In the genomic region with DNA sequence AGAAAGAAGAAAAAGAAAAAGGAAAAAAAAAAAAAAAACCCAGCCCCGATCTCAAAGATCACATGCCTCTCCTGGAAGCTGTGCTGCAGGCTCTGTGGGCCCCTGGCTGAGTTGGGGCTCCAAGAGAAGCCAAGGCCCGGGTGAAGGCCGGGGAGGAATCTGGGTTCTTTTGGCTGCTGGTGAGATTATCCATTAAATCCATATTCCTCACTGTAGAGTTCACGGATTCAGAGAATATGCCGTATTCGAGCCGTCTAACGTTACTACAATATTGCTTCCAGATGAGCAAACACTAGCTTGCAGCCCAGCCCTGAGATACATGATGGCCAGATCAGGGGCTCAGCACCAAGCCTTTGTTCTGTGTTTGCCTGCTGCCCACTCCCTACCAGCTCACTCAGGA, we compare ENCODE assay signal across 14 mouse cellular contexts.
DNase-seq lines count a peak whose midpoint lies in the region; ATAC-seq and TF ChIP-seq lines count a peak whose summit lies in the region.
"Had no signal": no experiment of that assay in that cellular context is flagged by ENCODE, and none has a peak within 500 bp of the region (broad histone marks: within the 10 kb centered on the region; RNA-seq: fewer than 3 reads in every experiment).

No protein-coding gene starts in this region.

- ATAC-seq in heart, embryonic 12.5 days (ENCODE audit: insufficient number of reproducible peaks, low FRiP score): no peak
- no peak for ATAC-seq in lung, embryonic 14.5 days (ENCODE audit: insufficient read depth)
- no peak for ATAC-seq in lung, postnatal 0 days
- 0 out of 2 replicates have a peak, but pooled peaks have one; percentile 3 for ATAC-seq in stomach, embryonic 15.5 days (ENCODE audit: insufficient read depth, low FRiP score, low read depth)
- no peak for ATAC-seq in megakaryocyte-erythroid progenitor cell, adult 5-6 weeks (replicated peaks; ENCODE audit: low FRiP score, low TSS enrichment, poor library complexity, severe bottlenecking)
- ATAC-seq in hindbrain, embryonic 16.5 days: no peak

- no peaks in the 10 kb centered on the region for H3K27me3 ChIP-seq in heart, embryonic 12.5 days (replicated peaks)
- H3K27me3 ChIP-seq in lung, embryonic 14.5 days (ENCODE audit: insufficient read depth, low read length): no peaks in the 10 kb centered on the region
- no peaks in the 10 kb centered on the region for H3K27me3 ChIP-seq in lung, postnatal 0 days (replicated peaks; ENCODE audit: insufficient read depth, low read length)
- no peaks in the 10 kb centered on the region for H3K27me3 ChIP-seq in stomach, embryonic 15.5 days (replicated peaks)
- H3K27me3 ChIP-seq in hindbrain, embryonic 16.5 days (replicated peaks; ENCODE audit: control insufficient read depth, insufficient read depth, low read length): no peaks in the 10 kb centered on the region

- no peak overlapping the region for H3K4me3 ChIP-seq in heart, embryonic 12.5 days
- no peak overlapping the region for H3K4me3 ChIP-seq in lung, embryonic 14.5 days (ENCODE audit: low read depth, low read length)
- no peak overlapping the region for H3K4me3 ChIP-seq in lung, postnatal 0 days (ENCODE audit: low read depth, low read length)
- no peak overlapping the region for H3K4me3 ChIP-seq in embryonic fibroblast, embryonic 13.5 days (ENCODE audit: insufficient read depth, low read length)
- no peak overlapping the region for H3K4me3 ChIP-seq in stomach, embryonic 15.5 days (replicated peaks)
- no peak overlapping the region for H3K4me3 ChIP-seq in hindbrain, embryonic 16.5 days (ENCODE audit: low read length)

- 0 out of 2 replicates have a peak overlapping the region, but pooled peaks have one; percentile 35 for H3K27ac ChIP-seq in heart, embryonic 12.5 days (ENCODE audit: poor library complexity, severe bottlenecking)
- peak overlapping the region; percentile 55 for H3K27ac ChIP-seq in lung, embryonic 14.5 days (ENCODE audit: low read depth)
- H3K27ac ChIP-seq in lung, postnatal 0 days (ENCODE audit: low read length): no peak overlapping the region
- peak overlapping the region; percentile 61; the same call in 1 of the 2 replicates for H3K27ac ChIP-seq in embryonic fibroblast, embryonic 13.5 days (ENCODE audit: insufficient read depth, low read length)
- peak overlapping the region; percentile 64 for H3K27ac ChIP-seq in stomach, embryonic 15.5 days
- H3K27ac ChIP-seq in hindbrain, embryonic 16.5 days (ENCODE audit: low read depth, low read length): no peak overlapping the region
- H3K27ac ChIP-seq: liver, embryonic 14.5 days had no signal

- H3K4me1 ChIP-seq in heart, embryonic 12.5 days (replicated peaks): peaks cover 61% of the 10 kb centered on the region
- H3K4me1 ChIP-seq in lung, embryonic 14.5 days (ENCODE audit: insufficient read depth): peaks cover 34% of the 10 kb centered on the region
- H3K4me1 ChIP-seq in lung, postnatal 0 days (ENCODE audit: insufficient read depth, low read depth, low read length): peaks cover 17% of the 10 kb centered on the region; the same call in 1 of the 2 replicates
- peaks cover 7% of the 10 kb centered on the region; the same call in 1 of the 2 replicates for H3K4me1 ChIP-seq in embryonic fibroblast, embryonic 13.5 days (ENCODE audit: control insufficient read depth, insufficient read depth, low read length)
- peaks cover 43% of the 10 kb centered on the region for H3K4me1 ChIP-seq in stomach, embryonic 15.5 days
- H3K4me1 ChIP-seq in hindbrain, embryonic 16.5 days (ENCODE audit: control insufficient read depth, insufficient read depth, low read depth, low read length): no peaks in the 10 kb centered on the region

- no peak for DNase-seq in heart, postnatal 25 days (ENCODE audit: low spot score)
- DNase-seq in lung, embryonic 14.5 days: no peak
- DNase-seq in lung, postnatal 0 days (ENCODE audit: low spot score): no peak
- DNase-seq: cerebellum, adult 8-10 months; gastrocnemius, postnatal 25 days; kidney, adult 8-10 months; lung, postnatal 4 days; midbrain, embryonic 14.5 days had no signal

- intact Hi-C loops in heart, postnatal 25 days (cut with DNase I): no loop called here

- no peak for TF ChIP-seq CTCF in lung, embryonic 14.5 days (IDR thresholded peaks at IDR 0.05; ENCODE audit: low read depth)
- TF ChIP-seq CTCF in lung, postnatal 0 days (IDR thresholded peaks at IDR 0.05): no peak
- TF ChIP-seq CTCF in embryonic fibroblast, embryonic 13.5 days (IDR thresholded peaks at IDR 0.05; ENCODE audit: borderline replicate concordance, insufficient read depth, low read length): no peak

- no peak overlapping the region for H3K9ac ChIP-seq in heart, embryonic 12.5 days
- H3K9ac ChIP-seq in lung, embryonic 14.5 days: no peak overlapping the region
- H3K9ac ChIP-seq in lung, postnatal 0 days (replicated peaks; ENCODE audit: low read depth): no peak overlapping the region
- no peak overlapping the region for H3K9ac ChIP-seq in stomach, embryonic 15.5 days
- no peak overlapping the region for H3K9ac ChIP-seq in hindbrain, embryonic 16.5 days (ENCODE audit: low read depth, low read length)
- H3K9ac ChIP-seq: liver, embryonic 14.5 days had no signal

- H3K9me3 ChIP-seq in heart, embryonic 12.5 days (replicated peaks): no peaks in the 10 kb centered on the region
- no peaks in the 10 kb centered on the region for H3K9me3 ChIP-seq in lung, embryonic 14.5 days (ENCODE audit: low read depth, low read length)
- no peaks in the 10 kb centered on the region for H3K9me3 ChIP-seq in lung, postnatal 0 days (ENCODE audit: low read length)
- no peaks in the 10 kb centered on the region for H3K9me3 ChIP-seq in stomach, embryonic 15.5 days
- H3K9me3 ChIP-seq in hindbrain, embryonic 16.5 days (ENCODE audit: control insufficient read depth, low read length): no peaks in the 10 kb centered on the region

- no peak for TF ChIP-seq EP300 in lung, postnatal 0 days (IDR thresholded peaks at IDR 0.05)

- no peak for TF ChIP-seq POLR2A in embryonic fibroblast, embryonic 13.5 days (IDR thresholded peaks at IDR 0.05; ENCODE audit: low read depth, low read length)

- H3K4me2 ChIP-seq in heart, embryonic 12.5 days: no peak overlapping the region
- H3K4me2 ChIP-seq in lung, embryonic 14.5 days: no peak overlapping the region
- no peak overlapping the region for H3K4me2 ChIP-seq in lung, postnatal 0 days (replicated peaks; ENCODE audit: low read depth, low read length)
- no peak overlapping the region for H3K4me2 ChIP-seq in stomach, embryonic 15.5 days
- no peak overlapping the region for H3K4me2 ChIP-seq in hindbrain, embryonic 16.5 days (ENCODE audit: low read length)

- H3K36me3 ChIP-seq in heart, embryonic 12.5 days: no peaks in the 10 kb centered on the region
- no peaks in the 10 kb centered on the region for H3K36me3 ChIP-seq in lung, embryonic 14.5 days (ENCODE audit: insufficient read depth)
- H3K36me3 ChIP-seq in lung, postnatal 0 days (ENCODE audit: insufficient read depth, low read length): no peaks in the 10 kb centered on the region
- no peaks in the 10 kb centered on the region for H3K36me3 ChIP-seq in stomach, embryonic 15.5 days
- H3K36me3 ChIP-seq in hindbrain, embryonic 16.5 days (ENCODE audit: control insufficient read depth, insufficient read depth, low read length): no peaks in the 10 kb centered on the region

- WGBS in heart, embryonic 12.5 days: 81% methylated on average over 8 of the region's 8 CpGs
- WGBS in lung, embryonic 14.5 days: 52% methylated on average over 8 of the region's 8 CpGs
- WGBS in lung, postnatal 0 days: 68% methylated on average over 8 of the region's 8 CpGs
- WGBS in stomach, embryonic 15.5 days: 47% methylated on average over 8 of the region's 8 CpGs
- 86% methylated on average over 8 of the region's 8 CpGs for WGBS in hindbrain, embryonic 16.5 days

Comparison
In these comparisons a context has a peak if more than half of its experiments do, and no peak if none do; other contexts are left out.
1. H3K27ac ChIP-seq: peak in heart, embryonic 12.5 days (single experiment), lung, embryonic 14.5 days (single experiment), embryonic fibroblast, embryonic 13.5 days (single experiment) and stomach, embryonic 15.5 days (single experiment); none in lung, postnatal 0 days (single experiment) and hindbrain, embryonic 16.5 days (single experiment).